Mouse (Mus musculus): Measurements from ENCODE around the gene Fads3. TPM values are rescaled to one million over a fixed set of nuclear protein-coding genes. Genes with fewer than 3 reads are reported as not detected.

Fads3 gene
- polyA plus RNA-seq, 2 experiments from 2014 or later: not detected

Other genes with a start within 250 kb of the Fads3 start
- not detected for gene Scgb2a2, start 194.0 kb upstream of the Fads3 start, polyA plus RNA-seq (2017; shearing (Covaris generic))
- gene Incenp, start 142.0 kb upstream of the Fads3 start, polyA plus RNA-seq (2017; shearing (Covaris generic)): 10 to 100 TPM; 12.8 to 17.5 TPM
- 1,000 to 10,000 TPM; 2,170 to 2,387 TPM for gene Fth1, start 61.0 kb upstream of the Fads3 start, polyA plus RNA-seq (2017; shearing (Covaris generic))
- under 1 TPM; 0.29 to 0.31 TPM for gene Best1, start 39.9 kb upstream of the Fads3 start, polyA plus RNA-seq (2017; shearing (Covaris generic))
- gene Rab3il1, start 39.9 kb upstream of the Fads3 start, polyA plus RNA-seq (2017; shearing (Covaris generic)): not detected
- gene Fads2, start 60.2 kb downstream of the Fads3 start, polyA plus RNA-seq (2017; shearing (Covaris generic)): under 1 TPM in 1 of 2 experiments, not detected in 1; 0.34 TPM
- 1 to 10 TPM; 4.9 to 6.8 TPM for gene Fads1, start 141.3 kb downstream of the Fads3 start, polyA plus RNA-seq (2017; shearing (Covaris generic))
- gene Tmem258, start 162.4 kb downstream of the Fads3 start, polyA plus RNA-seq (2017; shearing (Covaris generic)): 100 to 1,000 TPM; 288 to 332 TPM
- gene Fen1, start 162.6 kb downstream of the Fads3 start, polyA plus RNA-seq (2017; shearing (Covaris generic)): 10 to 100 TPM; 50.1 to 81.1 TPM
- gene Myrf, start 199.2 kb downstream of the Fads3 start, polyA plus RNA-seq (2017; shearing (Covaris generic)): under 1 TPM in 1 of 2 experiments, not detected in 1; 0.19 TPM